Mouse (Mus musculus) telencephalon, adult 2 months (tissue): ENCODE data around the gene Zfp52.
A peak's percentile ranks its signal among the peaks of the same experiment; 100 is the strongest.

Experiments used
- DNase-seq: peaks from one replicate; pipeline ENCODE4 v3.0.0-alpha.2; 2011; ENCODE audit warnings: low read depth, low spot score

Zfp52 gene

DNA sequence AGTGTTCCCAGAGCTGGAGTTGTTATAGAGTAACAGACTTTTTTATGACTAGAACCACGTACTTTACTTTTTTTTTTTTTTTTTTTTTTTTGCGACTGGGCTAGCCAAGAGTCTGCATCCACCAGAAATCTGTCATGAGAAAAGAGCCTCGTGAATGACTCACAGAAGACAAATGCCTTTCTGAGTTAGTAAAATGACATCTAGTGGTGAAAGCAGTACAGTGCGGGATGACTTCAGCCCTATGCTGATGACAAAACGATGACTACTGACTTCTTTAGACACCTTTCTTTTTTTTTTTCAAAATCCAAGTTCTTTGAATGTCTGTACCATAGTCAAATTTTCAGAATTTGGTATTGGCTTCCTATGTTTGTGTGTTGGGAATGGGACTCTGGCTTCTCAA is 30.9 kb downstream of the Zfp52 start:
- DNase-seq, result peak; percentile 80

DNA sequence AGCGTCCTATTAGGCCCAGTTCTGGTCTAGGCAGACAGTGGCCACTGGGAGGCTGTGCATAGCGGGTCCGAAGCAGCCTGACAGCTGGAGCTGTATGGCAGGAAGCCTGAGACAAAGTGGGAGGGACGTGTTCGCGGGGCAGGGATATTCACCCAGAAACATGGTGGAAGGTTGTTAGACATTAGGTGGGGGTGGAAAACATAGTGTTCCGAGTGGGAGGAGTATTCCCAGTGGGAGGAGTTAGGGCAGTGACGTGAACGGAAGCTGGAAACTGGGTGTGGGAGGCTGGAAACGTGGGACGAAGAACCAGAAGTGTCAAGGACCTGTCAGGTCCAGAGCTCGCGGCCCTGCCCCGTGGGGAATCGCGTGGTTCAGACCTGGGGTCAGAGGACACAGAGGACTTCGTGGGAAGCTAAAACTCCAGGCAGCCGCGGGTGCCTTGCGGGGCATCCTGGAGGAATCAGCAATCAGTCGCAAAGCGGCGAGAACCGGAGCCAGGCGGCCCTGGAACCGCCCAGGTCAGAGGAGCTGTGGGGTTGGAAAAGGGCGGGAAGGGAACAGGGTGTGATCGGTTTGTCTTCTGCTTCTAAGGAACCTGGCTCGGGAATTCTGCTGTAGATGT is 31.5 kb downstream of the Zfp52 start, which contains the start of gene Zfp948:
Gene Zfp948, plus strand, starts transcription at position 281 of the 622 bp plus-strand sequence.
- peak; percentile 89 for DNase-seq

GRCm38 (mm10) chr17:21567696-21568095 is 32.4 kb downstream of the Zfp52 start:
- DNase-seq, result no peak

DNA sequence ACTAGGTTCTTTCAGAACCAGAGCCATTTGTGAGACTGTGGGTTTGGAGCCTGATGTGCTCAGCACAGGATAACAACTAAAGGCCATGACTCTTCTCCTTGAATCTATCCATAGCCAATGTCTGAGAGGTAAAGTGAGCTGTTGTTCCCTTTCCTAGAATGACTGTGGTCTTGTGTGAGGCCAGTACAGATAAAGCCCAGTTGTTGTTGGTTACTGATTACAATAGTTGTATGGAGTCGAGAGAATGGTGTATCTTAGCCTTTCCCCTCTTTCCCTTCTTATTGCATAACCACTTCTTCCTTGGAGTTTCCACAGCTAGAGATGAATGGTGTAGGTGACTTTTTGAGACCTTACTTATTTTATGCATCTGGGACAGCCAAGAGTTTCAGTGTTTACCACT is 43.7 kb downstream of the Zfp52 start:
- DNase-seq, result no peak

GRCm38 (mm10) chr17:21579493-21580175 is 44.3 kb downstream of the Zfp52 start:
- DNase-seq, result peak; percentile 31

DNA sequence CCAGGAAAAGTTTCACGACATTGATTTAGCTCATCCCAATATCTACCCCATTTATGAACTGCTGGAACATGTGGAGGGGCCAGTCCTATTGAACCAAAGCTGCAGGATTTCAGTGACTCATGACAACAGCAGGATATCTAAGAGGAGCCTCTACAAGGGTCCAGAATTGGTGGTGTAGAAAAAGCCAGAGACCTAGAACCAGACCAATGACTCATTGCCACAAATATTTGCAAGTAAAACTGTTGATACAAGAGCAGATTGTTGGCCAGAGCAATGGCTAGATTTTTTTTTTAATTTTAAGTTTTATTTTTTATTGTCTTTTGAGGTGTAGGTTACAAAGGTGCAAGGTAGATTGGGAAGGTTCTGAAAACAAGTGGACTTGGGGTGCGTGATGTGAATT is 50.2 kb downstream of the Zfp52 start:
- DNase-seq, result no peak
